Mouse (Mus musculus) right cerebral cortex, postnatal 10 days (tissue): ENCODE measurements around the gene Strc.
"Not testable (repeated sequence)": the region's sequence is repeated elsewhere in the genome, so short reads cannot be mapped to it uniquely, and the experiment has no call there.

Experiments used
- DNase-seq, 2 experiments: peaks; one replicate each; pipeline ENCODE4 v3.0.0; 2021; ENCODE audit warnings: low spot score in 2 of 2

The Strc gene

DNA sequence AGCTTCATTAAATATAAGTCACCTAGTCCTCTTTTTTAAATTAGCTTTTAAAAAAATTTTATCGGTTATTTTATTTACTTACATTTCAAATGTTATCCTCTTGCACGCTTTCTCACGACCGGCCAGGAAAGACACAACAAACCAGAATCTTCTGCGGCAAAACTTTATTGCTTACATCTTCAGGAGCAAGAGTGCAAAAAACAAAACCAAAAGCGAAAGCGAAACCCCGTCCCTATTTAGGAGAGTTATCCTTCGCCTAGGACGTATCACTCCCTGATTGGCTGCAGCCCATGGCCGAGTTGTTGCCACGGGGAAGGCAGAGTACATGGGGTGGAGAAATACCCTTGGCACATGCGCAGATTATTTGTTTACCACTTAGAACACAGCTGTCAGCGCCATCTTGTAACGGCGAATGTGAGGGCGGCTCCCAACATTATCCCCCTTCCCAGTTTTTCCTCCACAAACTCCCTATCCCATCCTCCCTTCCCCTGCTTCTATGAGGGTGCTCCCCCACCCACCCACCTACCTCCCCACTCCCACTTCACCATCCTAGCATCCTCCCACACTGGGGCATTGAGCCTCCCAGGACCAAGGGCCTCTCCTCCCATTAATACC, at the start of gene Strc:
Gene Strc (minus strand): TSS at position 208 of the 615 bp plus-strand sequence.
- DNase-seq: not testable (repeated sequence)

DNA sequence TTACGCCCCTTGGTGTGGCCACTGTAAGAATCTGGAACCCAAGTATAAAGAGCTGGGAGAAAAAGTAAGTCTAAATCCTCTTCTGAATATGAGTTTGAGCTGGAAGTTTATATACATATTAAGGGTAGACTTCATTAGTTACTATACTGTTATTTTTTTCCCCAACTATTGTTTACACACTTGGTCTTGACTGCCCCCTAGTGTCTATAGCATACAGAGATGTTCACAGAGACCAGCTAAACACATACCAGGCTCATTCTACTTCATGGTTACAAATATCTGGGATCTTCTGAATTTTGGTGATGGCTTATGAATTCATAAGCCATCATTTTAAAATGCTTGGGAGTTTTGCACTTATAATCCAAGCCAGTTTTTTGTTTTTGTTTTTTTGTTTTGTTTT, 47.9 kb upstream of the Strc start:
- DNase-seq: no peak

DNA sequence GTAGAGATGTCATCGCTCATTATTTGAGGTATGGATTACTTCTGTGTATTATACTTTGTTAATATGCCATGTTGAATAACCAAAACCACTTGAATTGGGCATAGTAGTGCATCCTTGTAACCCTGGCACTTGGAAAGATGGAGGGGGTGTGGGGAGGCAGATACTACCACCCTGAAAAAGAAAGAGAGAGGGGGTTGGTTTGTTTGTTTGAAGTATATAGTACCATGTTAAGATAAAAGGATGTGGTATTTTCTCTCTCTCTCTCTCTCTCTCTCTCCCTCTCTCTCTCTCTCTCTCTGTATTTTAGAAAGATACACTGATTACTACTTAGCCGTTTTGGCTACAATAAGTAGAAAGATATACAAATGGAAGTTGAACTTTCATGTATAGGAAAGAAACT, 38.9 kb upstream of the Strc start:
- no peak for DNase-seq

DNA sequence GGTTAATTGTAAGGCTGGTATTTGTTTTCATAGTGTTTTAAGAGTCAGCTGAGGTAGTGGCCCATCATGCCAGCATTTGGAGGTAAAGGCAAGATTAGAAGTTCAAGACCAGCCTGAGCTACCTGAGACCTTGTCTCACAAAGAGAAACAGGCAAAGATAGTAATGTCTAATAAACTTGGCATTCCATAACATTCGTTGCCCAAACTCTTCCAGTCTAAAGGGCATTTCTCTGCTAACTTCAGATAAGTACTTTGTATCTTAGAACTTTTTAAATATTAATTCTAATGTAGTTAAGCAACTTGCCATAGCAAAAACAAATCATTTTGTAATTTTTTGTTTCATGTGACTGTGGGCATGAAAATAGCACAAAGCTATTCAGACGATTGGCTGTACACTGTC, 36.2 kb upstream of the Strc start:
- DNase-seq: no peak

DNA sequence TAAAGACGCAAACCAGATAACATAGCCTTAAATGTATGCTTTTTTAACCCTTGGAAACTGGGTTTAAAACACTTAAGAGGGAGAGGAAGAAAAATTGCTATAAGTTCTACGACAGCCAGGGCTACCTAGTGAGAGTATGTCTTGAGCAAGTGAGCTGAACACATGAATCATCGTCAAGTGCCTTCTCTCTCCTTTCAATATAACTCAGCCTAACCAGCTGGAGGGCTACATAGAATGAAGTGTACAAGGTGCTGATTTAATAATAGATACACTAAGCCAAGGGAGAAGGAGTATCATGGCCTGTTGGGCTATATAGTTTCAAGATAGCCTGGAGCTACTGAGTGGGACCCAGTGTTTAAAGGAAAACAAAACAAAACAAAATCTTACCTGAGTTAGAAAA, 31.5 kb upstream of the Strc start:
- no peak for DNase-seq

DNA sequence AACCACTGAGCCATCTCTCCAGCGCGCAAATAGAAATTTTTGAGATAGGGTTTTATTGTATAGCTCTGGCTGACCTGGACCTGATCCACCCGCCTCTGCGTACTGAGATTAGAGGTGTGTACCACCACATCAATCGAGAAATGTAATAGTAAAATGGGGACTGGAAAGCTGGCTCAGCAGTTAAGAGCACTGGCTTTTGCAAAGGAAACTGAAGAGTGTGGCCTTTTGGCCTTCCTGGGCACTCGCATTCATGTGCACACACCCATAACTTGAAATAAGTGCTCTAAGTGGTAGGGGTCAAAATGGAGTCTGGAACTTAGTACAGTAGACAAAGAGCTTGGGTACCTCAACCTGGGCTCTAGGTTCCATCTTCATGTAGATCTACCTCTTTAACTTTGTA, 29.4 kb upstream of the Strc start:
- no peak for DNase-seq

DNA sequence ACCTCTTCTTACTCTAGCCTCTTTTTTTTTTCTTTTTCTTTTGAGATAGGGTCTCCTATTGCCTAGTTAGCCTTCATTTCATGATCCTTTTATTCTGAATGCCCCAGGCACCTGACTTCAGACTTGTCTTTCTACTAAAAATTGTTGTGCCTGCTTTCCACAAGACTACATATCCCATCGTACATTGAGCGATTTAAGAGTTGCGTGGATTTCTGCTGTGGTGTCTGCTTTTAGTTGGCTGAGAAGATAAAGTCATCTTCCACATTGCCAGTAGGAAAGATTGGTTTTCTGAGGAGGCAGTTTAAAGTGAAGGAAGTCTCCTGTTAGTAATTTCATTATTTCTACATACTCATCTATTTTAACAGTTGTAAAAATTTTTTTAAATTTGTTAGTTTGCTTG, 28.6 kb upstream of the Strc start:
- no peak for DNase-seq

DNA sequence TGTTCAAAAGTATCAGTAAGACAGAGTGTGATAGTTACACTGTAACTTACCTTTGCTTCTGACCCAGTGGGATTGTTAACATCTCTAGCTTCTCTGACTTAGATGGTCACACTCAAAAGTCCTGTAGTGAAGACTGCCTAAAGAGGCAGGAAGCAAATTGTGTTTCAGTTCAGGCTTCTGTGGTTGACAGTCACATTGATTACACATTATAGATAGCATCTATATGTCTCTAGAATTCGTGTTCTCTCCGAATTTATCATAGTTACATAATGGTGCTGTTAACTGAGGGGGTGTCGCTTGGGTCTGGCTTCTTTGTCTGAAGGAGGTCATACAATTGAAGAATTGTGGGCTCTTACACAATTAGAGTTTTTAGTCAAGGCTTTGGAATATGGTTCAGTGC, 28.1 kb upstream of the Strc start:
- no peak for DNase-seq

DNA sequence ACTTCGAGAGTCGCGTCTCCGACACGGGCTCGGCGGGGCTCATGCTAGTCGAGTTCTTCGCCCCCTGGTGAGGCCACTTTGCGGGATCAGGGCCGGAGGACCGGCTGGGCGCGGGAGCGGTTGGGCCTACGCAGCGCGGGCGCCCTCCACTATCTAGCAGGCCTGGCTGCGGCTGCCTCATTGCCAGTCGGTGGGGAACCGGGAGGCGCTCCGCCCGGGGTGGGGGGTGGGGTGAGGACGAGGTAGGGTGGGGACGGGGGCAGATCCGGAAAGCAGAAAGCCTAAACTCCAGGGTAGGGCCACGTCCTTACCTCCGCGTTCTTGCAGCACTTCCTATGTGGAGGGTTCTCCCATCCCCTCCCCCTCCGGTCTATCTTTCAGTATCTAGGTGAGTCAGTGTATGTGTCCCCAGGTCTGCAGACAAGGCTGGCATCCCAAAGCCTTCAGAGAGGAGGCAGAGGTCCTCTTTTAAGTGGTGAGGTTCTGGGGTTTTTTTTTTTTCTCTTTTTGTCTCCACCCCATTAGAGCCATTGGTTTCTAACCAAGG, 27.2 kb upstream of the Strc start:
- DNase-seq: peak in 1 of 2 experiments; percentile 63

DNA sequence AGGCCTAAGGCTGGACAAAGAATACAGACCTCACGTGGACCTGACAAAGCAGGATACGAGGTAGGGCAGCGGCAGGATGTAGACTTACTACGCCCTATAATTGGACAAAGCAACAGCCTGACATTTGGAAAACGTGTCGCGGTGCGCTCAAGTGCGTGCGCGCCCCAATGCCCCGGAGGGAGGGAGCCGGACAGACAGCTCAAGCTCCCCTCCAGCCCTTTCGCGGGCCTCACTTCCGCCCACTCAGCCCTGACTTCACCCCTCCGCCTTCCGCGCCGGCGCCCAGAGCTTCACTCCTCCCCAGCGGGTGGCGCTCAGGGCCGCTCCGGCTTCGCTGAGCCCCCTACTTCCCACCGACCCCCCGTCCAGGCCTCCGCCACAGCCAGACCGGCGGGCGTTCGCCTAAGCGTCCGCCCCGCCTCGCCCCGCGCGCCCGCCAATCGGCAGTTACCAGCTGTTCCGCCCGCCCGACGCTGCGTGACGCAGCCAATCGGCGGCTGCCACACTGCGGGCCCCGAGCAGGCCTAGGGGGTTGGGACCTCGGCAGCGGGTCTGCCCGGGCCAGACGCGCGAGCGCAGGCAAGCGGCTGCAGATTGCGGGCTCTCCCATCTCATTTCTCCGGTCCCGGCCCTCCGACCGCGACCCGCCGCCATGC, 26.5 kb upstream of the Strc start, which contains the start of the genes Pdia3 and Catsper2:
Gene Pdia3 (plus strand): TSS at position 389 of the 656 bp plus-strand sequence.
Gene Catsper2 (minus strand): TSS at position 406 of the 656 bp plus-strand sequence.
- peak; percentile 97 to 98 for DNase-seq

DNA sequence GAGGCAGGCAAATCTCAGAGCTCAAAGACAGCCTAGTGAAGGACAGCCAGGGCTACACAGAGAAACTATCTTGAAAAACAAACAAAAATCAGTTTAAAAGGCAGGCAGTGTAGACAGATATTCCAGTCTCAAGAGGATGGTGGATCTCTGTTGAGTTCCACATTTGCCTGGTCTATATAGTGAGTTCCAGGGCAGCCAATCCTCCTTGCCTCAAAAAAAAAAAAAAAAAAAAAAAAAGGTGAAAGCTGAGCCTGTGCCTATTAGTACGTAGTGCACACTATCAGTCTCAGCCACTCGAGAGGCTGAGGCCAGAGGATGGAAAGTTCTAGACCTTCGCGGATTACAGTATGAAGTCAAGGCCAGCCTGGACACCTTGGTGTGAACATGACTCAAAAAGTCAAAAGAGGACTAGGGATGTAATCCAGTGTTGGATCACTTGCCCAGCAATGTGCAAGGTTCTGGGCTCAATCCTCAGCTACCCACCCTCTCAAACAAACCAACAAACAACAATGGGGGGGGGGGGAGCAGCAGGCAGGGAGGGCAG, 25.9 kb upstream of the Strc start:
- DNase-seq: no peak

DNA sequence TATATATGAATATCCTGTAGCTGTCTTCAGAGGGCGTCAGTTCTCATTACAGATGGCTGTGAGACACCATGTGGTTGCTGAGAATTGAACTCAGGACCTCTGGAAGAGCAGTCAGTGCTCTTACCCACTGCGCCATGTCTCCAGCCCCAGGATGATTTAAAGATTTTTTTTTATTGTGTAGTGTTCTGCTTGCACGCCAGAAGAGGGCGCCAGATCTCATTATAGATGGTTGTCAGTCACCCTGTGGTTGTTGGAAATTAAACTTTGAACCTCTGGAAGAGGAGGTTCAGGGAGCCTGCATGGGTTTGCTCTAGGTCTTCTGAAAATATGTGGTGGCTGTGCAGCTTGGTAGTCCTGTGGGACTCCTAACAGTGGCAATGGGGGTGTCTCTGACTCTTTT, 21.2 kb upstream of the Strc start:
- DNase-seq: no peak

DNA sequence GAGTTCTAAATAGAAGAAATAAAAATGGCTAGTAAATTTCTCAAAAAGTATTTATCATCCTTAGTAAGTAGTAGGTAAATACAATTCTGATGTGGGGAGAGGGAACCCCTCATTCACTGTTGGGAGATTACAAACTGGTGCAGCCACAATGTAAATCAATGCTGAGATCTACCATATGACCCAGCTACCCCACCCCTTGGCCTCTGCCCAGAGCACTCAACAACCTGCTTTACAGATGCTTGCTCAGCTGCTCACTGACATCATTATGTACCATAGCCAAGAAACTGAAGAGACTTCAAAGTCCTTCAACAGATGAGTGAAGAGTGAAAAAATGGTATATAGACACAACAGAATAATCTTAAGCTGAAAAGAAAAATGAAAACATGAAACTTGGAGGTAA, 16.3 kb upstream of the Strc start:
- DNase-seq: no peak

DNA sequence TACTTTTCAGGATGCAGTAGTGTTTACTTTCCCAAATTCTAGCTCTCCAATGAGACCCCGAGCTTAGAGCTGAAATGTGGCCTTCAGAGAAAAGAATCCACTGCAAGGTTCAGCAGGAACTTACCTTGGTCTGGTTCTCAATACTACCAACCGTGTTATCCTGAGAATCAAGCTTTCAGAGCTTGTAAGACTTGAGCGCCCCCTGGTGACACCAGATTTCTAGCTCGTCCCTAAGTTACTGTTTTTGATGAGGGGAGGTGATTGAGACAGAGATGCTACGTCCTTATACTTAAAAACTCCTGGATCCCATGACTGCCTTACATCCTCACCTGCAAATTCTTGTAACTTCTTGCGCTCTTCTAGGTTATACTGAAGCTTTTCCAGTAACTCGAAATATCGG, 9.7 kb upstream of the Strc start:
- peak; percentile 74 to 90 for DNase-seq

DNA sequence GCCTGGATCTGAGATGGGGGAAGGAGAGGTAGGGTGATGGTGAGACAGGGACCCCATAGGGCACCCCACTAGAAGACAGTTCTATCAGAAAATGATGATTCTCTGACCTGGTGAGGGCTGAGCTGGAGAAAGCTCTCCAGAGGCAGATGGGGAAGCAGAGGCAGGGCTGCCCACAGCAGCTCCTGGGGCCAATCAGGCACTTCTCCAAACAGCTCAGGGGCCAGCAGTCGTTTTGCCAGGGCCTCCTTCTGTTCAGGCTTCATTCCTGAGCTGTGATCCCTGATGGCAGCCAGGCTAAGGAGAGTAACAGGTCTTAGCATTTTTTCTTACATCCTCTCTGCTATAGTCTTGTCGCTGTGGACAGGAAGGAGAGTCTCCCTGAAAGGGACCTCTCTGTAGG, 12.2 kb downstream of the Strc start:
- no peak for DNase-seq

DNA sequence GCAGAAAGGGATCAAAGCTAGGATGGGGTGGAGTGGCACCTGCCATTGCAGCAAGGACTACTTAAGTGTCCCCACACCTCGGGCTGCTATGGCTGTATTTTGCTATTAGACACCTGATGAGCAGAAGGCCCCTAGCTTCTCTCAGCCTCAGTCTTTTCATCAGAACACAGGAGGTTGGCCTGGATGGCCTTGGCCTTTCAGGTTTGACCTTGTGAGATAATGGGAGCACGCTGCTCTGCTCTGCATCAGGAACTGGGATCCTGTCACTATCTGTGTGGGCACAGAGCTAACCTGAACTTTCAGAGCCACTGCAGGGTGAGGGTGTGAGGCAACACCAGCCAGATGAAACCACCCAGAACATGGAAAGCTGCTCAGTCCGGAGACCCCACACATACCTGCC, 14.7 kb downstream of the Strc start:
- no peak for DNase-seq

DNA sequence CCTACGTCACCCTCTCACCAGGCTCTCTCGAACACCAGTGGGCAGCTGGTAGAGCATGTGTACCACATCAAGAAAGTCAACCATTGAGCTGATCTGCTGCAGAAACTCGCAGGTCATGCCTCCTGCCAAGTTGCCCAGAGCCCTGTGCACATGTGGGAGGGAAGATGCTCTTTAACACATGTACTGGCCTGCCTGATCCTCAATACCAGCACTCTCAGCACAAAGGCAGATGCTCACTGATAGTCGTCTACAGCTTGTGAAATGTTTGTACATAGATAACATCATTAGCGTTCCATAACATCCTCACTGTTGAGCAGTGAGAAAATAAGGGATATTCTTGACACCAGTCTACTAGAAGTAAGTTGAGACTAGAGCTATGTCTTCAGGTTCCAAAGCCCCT, 16.0 kb downstream of the Strc start:
- DNase-seq: no peak

DNA sequence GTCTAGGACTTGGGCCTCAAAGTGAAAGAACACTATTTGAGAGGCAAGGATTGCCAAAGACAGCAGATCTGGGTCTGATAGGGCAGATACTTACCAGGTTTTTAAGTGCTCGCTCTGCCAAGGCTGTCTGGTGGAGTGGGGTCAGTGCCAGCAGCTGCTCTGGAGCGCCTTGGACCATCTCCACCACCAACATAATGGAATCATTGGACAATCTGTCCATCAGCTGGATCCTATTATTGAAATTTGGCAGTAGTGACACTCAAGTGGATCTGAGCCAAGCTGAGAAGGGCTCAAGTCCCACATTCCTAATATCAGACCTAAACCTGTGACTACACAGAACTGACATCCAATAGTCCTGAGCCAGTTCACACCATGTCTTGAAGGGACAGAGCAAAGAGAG, 18.1 kb downstream of the Strc start:
- peak; percentile 53 to 55 for DNase-seq

DNA sequence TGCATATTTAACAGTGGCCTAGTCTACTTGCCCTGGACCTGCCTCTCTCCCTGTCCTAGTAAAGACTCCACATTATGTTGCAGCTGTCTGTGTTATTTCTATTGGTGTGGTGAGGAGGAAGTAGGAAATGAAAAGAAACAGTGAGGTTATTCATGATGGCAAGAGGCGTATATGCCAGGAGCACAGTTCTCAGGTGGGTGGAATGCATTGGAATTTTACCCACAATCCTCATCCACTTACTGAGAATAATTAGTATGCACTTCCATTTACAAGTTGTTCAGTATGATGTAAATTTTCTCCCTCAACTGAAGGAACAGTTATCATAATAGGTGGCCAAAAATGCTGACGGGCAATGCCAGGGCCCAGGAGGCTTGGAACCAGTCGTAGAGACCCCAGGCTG, 23.3 kb downstream of the Strc start:
- no peak for DNase-seq

DNA sequence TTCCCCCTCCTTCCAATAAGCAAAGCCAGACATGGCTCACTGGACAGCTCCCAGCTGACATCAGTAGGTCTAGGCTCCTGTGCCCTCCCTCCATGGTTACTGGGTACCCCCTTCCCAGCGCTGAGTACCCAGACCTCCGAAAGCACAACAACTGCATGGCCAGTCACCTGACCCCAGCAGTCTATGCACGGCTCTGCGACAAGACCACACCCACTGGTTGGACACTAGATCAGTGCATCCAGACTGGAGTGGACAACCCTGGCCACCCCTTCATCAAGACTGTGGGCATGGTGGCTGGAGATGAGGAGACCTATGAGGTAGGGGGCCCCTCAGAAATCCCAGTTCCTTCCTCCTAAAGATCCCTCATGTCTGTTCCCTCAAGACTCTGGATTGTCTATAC, 27.5 kb downstream of the Strc start:
- DNase-seq: no peak

DNA sequence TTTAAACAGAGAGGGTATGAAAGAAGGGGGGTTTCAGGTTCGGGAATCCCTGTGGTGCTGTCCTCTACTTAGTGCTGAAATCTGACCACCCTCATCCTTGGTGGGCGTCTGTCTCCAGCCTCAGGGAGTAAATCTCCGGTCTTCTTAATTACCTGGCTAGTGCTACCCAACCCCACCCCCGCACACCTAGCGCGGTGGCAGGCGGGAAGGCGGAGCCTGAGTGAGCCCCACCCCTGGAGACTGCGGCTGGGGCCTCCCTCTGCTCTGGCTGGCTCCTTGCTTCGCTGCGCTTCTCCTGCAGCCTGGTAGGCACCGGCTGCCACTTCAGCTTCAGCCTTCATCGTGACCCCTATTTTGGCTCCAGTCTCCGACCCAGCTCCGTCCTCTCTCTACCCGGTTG, 28.6 kb downstream of the Strc start:
- peak; percentile 88 to 90 for DNase-seq

DNA sequence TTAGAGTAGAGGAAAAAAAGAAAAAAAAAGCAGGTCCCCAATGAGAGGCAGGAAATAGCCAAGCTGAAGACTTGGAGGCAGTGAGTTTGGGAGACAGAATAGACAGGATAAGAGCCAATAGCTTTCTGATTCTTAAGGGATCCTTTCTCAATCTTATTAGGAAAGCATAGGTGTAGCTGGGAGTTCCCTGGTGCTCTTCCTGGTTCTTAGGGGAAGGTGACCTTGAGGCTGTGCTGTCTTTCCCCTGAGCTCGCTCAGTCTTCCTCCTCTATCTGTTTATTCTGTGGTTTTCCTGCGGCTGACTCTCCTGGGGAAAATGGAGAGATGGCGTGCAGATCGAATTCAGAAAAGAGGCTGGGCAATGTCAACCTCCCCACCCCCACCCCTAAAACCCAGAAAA, 29.0 kb downstream of the Strc start:
- no peak for DNase-seq

DNA sequence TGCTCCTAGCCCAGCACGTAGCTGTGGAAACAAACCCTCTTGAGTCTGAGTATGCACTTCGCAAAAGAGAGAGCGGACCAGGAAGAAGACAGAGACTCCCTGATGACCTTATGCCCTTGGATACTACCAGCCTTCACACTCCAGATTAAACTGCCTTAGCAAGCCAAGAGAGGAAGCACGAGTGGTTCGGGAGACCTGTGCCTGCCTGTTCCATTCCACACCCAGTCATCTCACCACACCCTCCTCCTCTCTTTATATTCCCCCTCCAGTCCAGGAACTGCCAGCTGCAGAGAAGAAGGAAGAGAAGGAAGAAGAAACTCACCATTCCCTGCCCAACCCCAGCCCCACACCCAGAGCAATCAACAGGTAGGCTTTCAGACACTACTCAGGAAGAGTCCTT, 29.5 kb downstream of the Strc start, which contains the start of gene Ckmt1:
Gene Ckmt1 (plus strand): TSS at position 221 of the 400 bp plus-strand sequence.
- DNase-seq: no peak
